Mouse (Mus musculus): Measurements from ENCODE around the gene Kcnip4.

Gene Kcnip4

GRCm38 (mm10) chr5:48889395-48890194 lies 635.1 kb downstream of the Kcnip4 start:
- peak; percentile 71 for DNase-seq (ENCODE audit: low spot score)

- no peak for DNase-seq (ENCODE audit: low spot score)
Observed at GRCm38 (mm10) chr5:48878081-48878480, 646.6 kb downstream of the Kcnip4 start.

GRCm38 (mm10) chr5:48864268-48864967 lies 660.3 kb downstream of the Kcnip4 start:
- no peak for DNase-seq (ENCODE audit: low spot score)

GRCm38 (mm10) chr5:48840971-48841370 lies 683.7 kb downstream of the Kcnip4 start:
- peak; percentile 30 for DNase-seq (ENCODE audit: low spot score)

GRCm38 (mm10) chr5:48795526-48795925 lies 729.2 kb downstream of the Kcnip4 start:
- no peak for DNase-seq (ENCODE audit: low spot score)

- DNase-seq (ENCODE audit: low spot score), result no peak
Observed at GRCm38 (mm10) chr5:48779376-48779775, 745.3 kb downstream of the Kcnip4 start.

- no peak for DNase-seq (ENCODE audit: low spot score)
Observed at GRCm38 (mm10) chr5:48748613-48749012, 776.1 kb downstream of the Kcnip4 start.

- peak; percentile 24 for DNase-seq (ENCODE audit: low spot score)
Observed at GRCm38 (mm10) chr5:48737640-48738039, 787.1 kb downstream of the Kcnip4 start.

GRCm38 (mm10) chr5:48718166-48718565 lies 806.5 kb downstream of the Kcnip4 start:
- no peak for DNase-seq (ENCODE audit: low spot score)

GRCm38 (mm10) chr5:48705997-48706396 lies 818.7 kb downstream of the Kcnip4 start:
- DNase-seq (ENCODE audit: low spot score), result no peak

- DNase-seq (ENCODE audit: low spot score), result no peak
Observed at GRCm38 (mm10) chr5:48687068-48687467, 837.6 kb downstream of the Kcnip4 start.

- no peak for DNase-seq (ENCODE audit: low spot score)
Observed at GRCm38 (mm10) chr5:48679733-48680595, 844.7 kb downstream of the Kcnip4 start.

GRCm38 (mm10) chr5:48662504-48662903 lies 862.2 kb downstream of the Kcnip4 start:
- DNase-seq (ENCODE audit: low spot score), result no peak

GRCm38 (mm10) chr5:48659975-48660374 lies 864.7 kb downstream of the Kcnip4 start:
- no peak for DNase-seq (ENCODE audit: low spot score)

GRCm38 (mm10) chr5:48650496-48650895 lies 874.2 kb downstream of the Kcnip4 start:
- no peak for DNase-seq (ENCODE audit: low spot score)

- no peak for DNase-seq (ENCODE audit: low spot score)
Observed at GRCm38 (mm10) chr5:48636675-48637074, 888.0 kb downstream of the Kcnip4 start.

- DNase-seq (ENCODE audit: low spot score), result no peak
Observed at GRCm38 (mm10) chr5:48633631-48634030, 891.1 kb downstream of the Kcnip4 start.

- DNase-seq (ENCODE audit: low spot score), result no peak
Observed at GRCm38 (mm10) chr5:48623370-48623769, 901.3 kb downstream of the Kcnip4 start.

- no peak for DNase-seq (ENCODE audit: low spot score)
Observed at GRCm38 (mm10) chr5:48606916-48607315, 917.8 kb downstream of the Kcnip4 start.

- DNase-seq (ENCODE audit: low spot score), result no peak
Observed at GRCm38 (mm10) chr5:48606281-48606680, 918.4 kb downstream of the Kcnip4 start.

GRCm38 (mm10) chr5:48599481-48600040 lies 925.1 kb downstream of the Kcnip4 start:
- peak; percentile 17 for DNase-seq (ENCODE audit: low spot score)

- DNase-seq (ENCODE audit: low spot score), result no peak
Observed at GRCm38 (mm10) chr5:48588014-48588413, 936.7 kb downstream of the Kcnip4 start.

Measured in embryo, embryonic 10.5 days (tissue).